Mouse (Mus musculus) liver, embryonic 15.5 days (tissue): ENCODE data around the gene P2rx1. TPM values are rescaled to one million over a fixed set of nuclear protein-coding genes. Genes with fewer than 3 reads are reported as not detected.
A peak's percentile ranks its signal among the peaks of the same experiment; 100 is the strongest.

ENCODE experiments used
- ATAC-seq: fragments of 200-750 bp; cut with Nextera tagmentation; 2 replicates; pipeline ENCODE4 v1.8.0; 2017; ENCODE audit warnings: moderate number of reproducible peaks, mild to moderate bottlenecking, moderate library complexity; ENCODE audit not compliant: insufficient read depth
- H3K27ac ChIP-seq: fragments of 300-500 bp; sonication (generic); replicated peaks from 2 replicates; pipeline ENCODE4 v1.5.1; 2015; ENCODE audit warnings: mild to moderate bottlenecking, inconsistent platforms
- H3K27me3 ChIP-seq: fragments of 300-500 bp; sonication (generic); 2 replicates; pipeline ENCODE4 v1.6.1; 2015; ENCODE audit warnings: mild to moderate bottlenecking, inconsistent platforms
- H3K36me3 ChIP-seq: fragments of 300-500 bp; sonication (generic); replicated peaks from 2 replicates; pipeline ENCODE4 v1.6.1; 2015; ENCODE audit warnings: moderate library complexity, mild to moderate bottlenecking, inconsistent platforms
- H3K4me1 ChIP-seq: fragments of 300-500 bp; sonication (generic); replicated peaks from 2 replicates; pipeline ENCODE4 v1.6.1; 2015; ENCODE audit warnings: inconsistent platforms
- H3K4me2 ChIP-seq: fragments of 300-500 bp; sonication (generic); 2 replicates; pipeline ENCODE4 v1.6.1; 2015; ENCODE audit warnings: moderate library complexity, mild to moderate bottlenecking, inconsistent platforms
- H3K4me3 ChIP-seq: fragments of 300-500 bp; sonication (generic); replicated peaks from 2 replicates; pipeline ENCODE4 v1.5.1; 2015; ENCODE audit warnings: mild to moderate bottlenecking, inconsistent platforms
- H3K9ac ChIP-seq: fragments of 300-500 bp; sonication (generic); 2 replicates; pipeline ENCODE4 v1.6.1; 2015; ENCODE audit warnings: moderate library complexity, mild to moderate bottlenecking, inconsistent platforms
- H3K9me3 ChIP-seq: fragments of 300-500 bp; sonication (generic); replicated peaks from 2 replicates; pipeline ENCODE4 v1.6.1; 2016; ENCODE audit warnings: inconsistent platforms
- WGBS: fragments of 180-500 bp; shearing (Covaris S2); methylation state at CpG from one replicate; pipeline ENCODE4 v1.1.7; 2015; ENCODE audit warnings: mixed read lengths; ENCODE audit not compliant: insufficient replicate concordance; 5-methylcytosine and 5-hydroxymethylcytosine counted together
- polyA plus RNA-seq: library from polyadenylated mRNA; unstranded; fragments of >200 nt; fragmentation: Nextera tagmentation; extraction: Ambion mirVana; gene quantifications from 2 replicates; pipeline ENCODE4 v1.2.1, GENCODE M21; 2015

Gene P2rx1
- polyA plus RNA-seq, 1 experiment from 2014 or later: 6.6 TPM

- Histone ChIP-seq H3K36me3 (no peaks in the 10 kb centered on the region), H3K4me3 (no peak overlapping the region), H3K9ac (no peak overlapping the region), H3K4me1 (no peaks in the 10 kb centered on the region), H3K27me3 (peaks cover 4% of the 10 kb centered on the region; the same call in 1 of the 2 replicates), H3K9me3 (no peaks in the 10 kb centered on the region), H3K27ac (no peak overlapping the region), H3K4me2 (no peak overlapping the region)
- 53% methylated on average over 2 of the region's 2 CpGs for WGBS
- no peak for ATAC-seq
Observed at GRCm38 (mm10) chr11:73008826-73009225, 9.9 kb downstream of the P2rx1 start.

- Histone ChIP-seq H3K4me2 (no peak overlapping the region), H3K27me3 (peaks cover 4% of the 10 kb centered on the region; the same call in 1 of the 2 replicates), H3K9ac (no peak overlapping the region), H3K36me3 (no peaks in the 10 kb centered on the region), H3K4me1 (no peaks in the 10 kb centered on the region), H3K4me3 (no peak overlapping the region), H3K27ac (no peak overlapping the region), H3K9me3 (no peaks in the 10 kb centered on the region)
- no peak for ATAC-seq
- WGBS: 77% methylated on average over 13 of the region's 13 CpGs
Observed at GRCm38 (mm10) chr11:73009531-73010274, 10.8 kb downstream of the P2rx1 start.

GRCm38 (mm10) chr11:73013981-73014380, 15.1 kb downstream of the P2rx1 start:
- no peak overlapping the region for H3K9ac ChIP-seq
- 67% methylated on average over 5 of the region's 5 CpGs for WGBS
- H3K27me3 ChIP-seq: peaks cover 33% of the 10 kb centered on the region
- H3K36me3 ChIP-seq: no peaks in the 10 kb centered on the region
- no peak overlapping the region for H3K4me2 ChIP-seq
- no peaks in the 10 kb centered on the region for H3K9me3 ChIP-seq
- no peak overlapping the region for H3K4me3 ChIP-seq
- H3K4me1 ChIP-seq: peaks cover 7% of the 10 kb centered on the region
- ATAC-seq: no peak
- no peak overlapping the region for H3K27ac ChIP-seq

GRCm38 (mm10) chr11:73014831-73015344, 16.0 kb downstream of the P2rx1 start:
- Histone ChIP-seq H3K4me2 (no peak overlapping the region), H3K27me3 (peaks cover 39% of the 10 kb centered on the region), H3K9me3 (no peaks in the 10 kb centered on the region), H3K36me3 (no peaks in the 10 kb centered on the region), H3K4me3 (no peak overlapping the region), H3K4me1 (peaks cover 15% of the 10 kb centered on the region), H3K9ac (no peak overlapping the region), H3K27ac (no peak overlapping the region)
- ATAC-seq: no peak
- WGBS: 65% methylated on average over 4 of the region's 4 CpGs

- Histone ChIP-seq H3K4me1 (peaks cover 15% of the 10 kb centered on the region), H3K9me3 (no peaks in the 10 kb centered on the region), H3K27me3 (peaks cover 45% of the 10 kb centered on the region), H3K4me2 (no peak overlapping the region), H3K27ac (no peak overlapping the region), H3K4me3 (no peak overlapping the region), H3K9ac (no peak overlapping the region), H3K36me3 (no peaks in the 10 kb centered on the region)
- WGBS: 60% methylated on average over 5 of the region's 5 CpGs
- no peak for ATAC-seq
Observed at GRCm38 (mm10) chr11:73015391-73016102, 16.6 kb downstream of the P2rx1 start.

GRCm38 (mm10) chr11:73016103-73016420, 17.2 kb downstream of the P2rx1 start:
- no peak overlapping the region for H3K4me3 ChIP-seq
- H3K4me2 ChIP-seq: no peak overlapping the region
- H3K27me3 ChIP-seq: peaks cover 51% of the 10 kb centered on the region
- 62% methylated on average over 6 of the region's 6 CpGs for WGBS
- peaks cover 15% of the 10 kb centered on the region for H3K4me1 ChIP-seq
- ATAC-seq: no peak
- H3K36me3 ChIP-seq: no peaks in the 10 kb centered on the region
- no peak overlapping the region for H3K27ac ChIP-seq
- H3K9me3 ChIP-seq: no peaks in the 10 kb centered on the region
- no peak overlapping the region for H3K9ac ChIP-seq

- Histone ChIP-seq H3K4me1 (peaks cover 15% of the 10 kb centered on the region), H3K9ac (peak within 1 kb of the TSS; percentile 3; the same call in 1 of the 2 replicates), H3K27ac (no peak within 1 kb of the TSS), H3K36me3 (no peaks in the 10 kb centered on the region), H3K4me3 (peak within 1 kb of the TSS; percentile 58), H3K4me2 (peak within 1 kb of the TSS; percentile 89), H3K27me3 (peaks cover 70% of the 10 kb centered on the region), H3K9me3 (no peaks in the 10 kb centered on the region)
- ATAC-seq: peak; percentile 91
- WGBS: under 1% methylated on average over 57 of the region's 57 CpGs
Observed at GRCm38 (mm10) chr11:73018471-73019146, 19.7 kb downstream of the P2rx1 start, which contains the start of gene Camkk1. Gene Camkk1 (plus strand): TSS chr11:73019008.

GRCm38 (mm10) chr11:73019147-73019795, 20.4 kb downstream of the P2rx1 start:
- Histone ChIP-seq H3K27me3 (peaks cover 70% of the 10 kb centered on the region), H3K4me2 (peak overlapping the region; percentile 89), H3K9ac (peak overlapping the region; percentile 3; the same call in 1 of the 2 replicates), H3K4me3 (peak overlapping the region; percentile 58), H3K9me3 (no peaks in the 10 kb centered on the region), H3K27ac (no peak overlapping the region), H3K36me3 (no peaks in the 10 kb centered on the region), H3K4me1 (peaks cover 18% of the 10 kb centered on the region)
- ATAC-seq: peak; percentile 20
- WGBS: 3% methylated on average over 46 of the region's 46 CpGs

- Histone ChIP-seq H3K36me3 (no peaks in the 10 kb centered on the region), H3K9ac (no peak overlapping the region), H3K4me3 (no peak overlapping the region), H3K9me3 (no peaks in the 10 kb centered on the region), H3K27ac (no peak overlapping the region), H3K4me1 (peaks cover 30% of the 10 kb centered on the region), H3K27me3 (peaks cover 67% of the 10 kb centered on the region), H3K4me2 (no peak overlapping the region)
- 59% methylated on average over 7 of the region's 7 CpGs for WGBS
- no peak for ATAC-seq
Observed at GRCm38 (mm10) chr11:73020953-73021800, 22.3 kb downstream of the P2rx1 start.

GRCm38 (mm10) chr11:73023099-73023498, 24.2 kb downstream of the P2rx1 start:
- Histone ChIP-seq H3K4me2 (no peak overlapping the region), H3K36me3 (no peaks in the 10 kb centered on the region), H3K4me1 (peaks cover 30% of the 10 kb centered on the region), H3K9ac (no peak overlapping the region), H3K27ac (no peak overlapping the region), H3K9me3 (no peaks in the 10 kb centered on the region), H3K4me3 (no peak overlapping the region), H3K27me3 (peaks cover 49% of the 10 kb centered on the region)
- 61% methylated on average over 9 of the region's 9 CpGs for WGBS
- no peak for ATAC-seq
